Mouse (Mus musculus) 3T3-L1 (cell line): ENCODE measurements at regions not wholly inside any gene's neighbourhood (a gene's known extent, or its start where the extent isn't known, plus 50 kb on each side); places are given as distances from the start of the nearest gene placed in this dataset.

Experiments used
- DNase-seq: peaks from one replicate; pipeline ENCODE4 v3.0.0-alpha.2; 2015; ENCODE audit warnings: low read depth, low spot score

DNA sequence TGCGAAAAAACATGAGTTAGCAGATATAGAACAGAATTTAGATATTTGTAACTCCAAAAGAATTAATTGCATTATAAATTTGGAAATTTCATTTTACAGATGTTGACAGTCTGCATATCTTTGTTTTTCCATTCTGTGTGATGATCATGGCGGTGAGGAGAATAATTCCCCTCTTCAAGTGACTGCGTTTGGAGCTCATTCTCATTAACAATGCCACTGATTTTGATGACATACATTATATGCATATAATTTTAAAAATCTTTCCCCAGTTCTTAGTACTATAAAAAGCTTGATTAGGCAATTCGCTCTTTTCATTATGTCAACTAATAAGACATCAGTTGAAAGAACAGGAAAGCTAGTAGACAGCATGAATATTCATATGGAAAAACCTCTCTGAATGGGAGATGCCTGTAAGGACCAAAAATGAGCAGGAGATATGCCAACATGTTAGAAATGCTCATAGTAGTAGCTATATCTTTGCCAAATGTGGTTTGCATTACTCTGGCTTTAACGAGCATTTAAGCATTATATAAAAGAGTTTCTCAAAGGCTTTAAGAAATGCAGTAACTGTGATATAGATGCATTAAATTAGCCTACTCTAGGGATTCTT is 849.2 kb upstream of the Cldn34c4 start:
- DNase-seq: no peak

DNA sequence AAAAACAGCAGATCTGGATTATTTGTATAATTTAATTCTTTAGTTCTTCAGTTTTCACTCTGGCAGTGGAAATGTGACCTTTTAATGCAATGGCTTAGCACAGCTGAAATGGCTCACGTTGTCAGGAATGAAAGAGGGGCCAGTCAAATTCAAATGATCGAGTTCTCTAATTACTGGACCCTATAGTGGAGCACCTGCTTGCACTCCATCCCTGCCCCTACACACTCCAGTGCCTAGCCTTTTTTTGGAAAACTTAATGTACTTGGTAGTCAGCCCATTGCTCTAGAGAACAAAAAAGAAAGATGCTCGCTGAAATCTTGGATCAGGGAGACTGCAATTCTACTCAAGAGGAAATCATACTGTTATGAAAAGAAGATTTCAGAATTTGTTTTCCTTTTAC is 841.0 kb upstream of the Cldn34c4 start:
- no peak for DNase-seq

DNA sequence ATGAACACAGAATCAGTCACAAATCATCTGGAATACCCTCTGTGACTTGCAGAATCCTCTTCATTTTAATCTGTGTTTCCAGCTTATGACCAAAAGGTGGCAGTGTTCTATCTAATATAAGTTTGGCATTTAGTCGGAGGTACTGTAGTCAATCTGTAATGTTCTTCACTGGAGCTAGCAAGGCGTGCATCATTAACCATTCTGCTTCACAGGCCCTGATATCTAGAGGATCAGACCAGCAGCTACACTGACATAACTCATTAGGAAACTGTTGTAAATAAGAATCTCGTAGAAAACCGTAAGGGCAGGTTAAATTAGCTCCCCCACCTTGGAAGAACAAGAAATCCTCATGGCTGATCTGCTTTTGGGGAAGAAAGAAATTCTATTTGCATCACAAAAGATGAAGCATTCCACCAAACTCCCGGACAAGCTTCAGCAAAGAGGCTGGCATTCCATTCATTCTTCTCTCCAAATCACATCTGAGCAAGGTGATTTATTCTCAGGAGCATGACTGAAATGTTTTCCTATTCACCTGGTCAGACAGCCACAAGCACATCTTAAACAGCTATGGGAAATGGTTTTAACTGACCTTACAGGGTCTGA is 840.0 kb upstream of the Cldn34c4 start:
- DNase-seq: peak; percentile 24
